Mouse (Mus musculus) liver, embryonic 14.5 days (tissue): Measurements from ENCODE around the gene Mrpl11.

ENCODE experiments used
- CTCF ChIP-seq: IDR thresholded peaks from 2 replicates; pipeline ENCODE4 v1.5.1; 2016; ENCODE audit warnings: antibody characterized with exemption, low read depth, control low read depth
- EP300 ChIP-seq: IDR thresholded peaks from 2 replicates; pipeline ENCODE4 v1.6.1; 2016; ENCODE audit warnings: antibody characterized with exemption, low read depth

DNA sequence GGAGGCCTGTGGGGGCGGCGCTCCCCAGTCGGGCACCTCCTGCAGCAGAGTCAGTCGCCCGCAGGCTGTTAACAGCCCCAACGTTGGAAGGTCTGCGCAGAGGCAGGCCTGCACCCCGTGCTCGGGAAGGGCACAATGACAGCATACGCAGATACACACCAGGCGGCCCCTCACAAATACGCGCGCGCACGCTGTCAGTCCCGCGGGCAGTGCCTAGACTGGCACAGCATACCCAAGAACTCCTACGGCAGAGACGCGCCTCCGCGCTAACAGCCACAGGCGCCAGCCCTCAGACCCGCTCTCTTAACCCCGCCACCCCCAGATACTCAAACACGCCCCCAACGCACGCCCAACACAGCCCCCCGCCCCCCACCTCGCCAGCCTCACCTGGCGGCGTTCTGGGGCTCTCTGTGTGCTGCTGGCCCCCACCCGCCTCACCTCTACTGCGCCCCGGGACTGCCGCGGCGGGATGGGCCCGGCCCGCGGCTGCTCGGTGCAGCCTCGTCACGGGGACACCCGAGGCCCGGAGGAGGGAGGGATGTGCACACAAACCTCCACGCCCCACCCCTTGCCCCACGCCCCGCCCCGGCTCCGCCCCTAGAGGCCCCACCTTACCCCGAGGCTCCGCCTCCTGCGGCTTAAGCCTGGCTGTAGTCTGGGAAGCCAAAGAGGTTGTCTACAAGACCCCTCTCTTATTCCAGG, 19.2 kb upstream of the Mrpl11 start, which contains the start of gene Peli3:
- TF ChIP-seq CTCF (no peak), EP300 (no peak)
